ENCODE assay signal across 22 mouse cellular contexts in genomic region chr9:96238286-96238685, GRCm38 (mm10). TPM values are rescaled to one million over a fixed set of nuclear protein-coding genes. Genes with fewer than 3 reads are reported as not detected.
DNase-seq lines count a peak whose midpoint lies in the region; ATAC-seq lines count a peak whose summit lies in the region.
"Had no signal": no experiment of that assay in that cellular context is flagged by ENCODE, and none has a peak within 500 bp of the region (broad histone marks: within the 10 kb centered on the region; RNA-seq: fewer than 3 reads in every experiment).

No protein-coding gene starts in this region.

- H3K4me3 ChIP-seq in hindbrain, embryonic 11.5 days (ENCODE audit: low read depth, low read length) = no peak overlapping the region
- H3K4me3 ChIP-seq in hindbrain, embryonic 16.5 days (ENCODE audit: low read length) = no peak overlapping the region
- no peak overlapping the region for H3K4me3 ChIP-seq in midbrain, embryonic 16.5 days (ENCODE audit: low read depth, low read length)
- H3K4me3 ChIP-seq: embryonic facial prominence, embryonic 15.5 days; erythroblast, embryonic 14.5 days; forebrain, embryonic 10.5 days; gastrocnemius, adult 2 months; heart, embryonic 10.5 days; hindbrain, embryonic 13.5 days had no signal

- ATAC-seq in hindbrain, embryonic 11.5 days (ENCODE audit: low FRiP score) = peak; percentile 49; the same call in 1 of the 2 replicates
- no peak for ATAC-seq in hindbrain, embryonic 16.5 days
- no peak for ATAC-seq in midbrain, embryonic 16.5 days
- ATAC-seq: forebrain, embryonic 14.5 days had no signal

- H3K4me1 ChIP-seq in hindbrain, embryonic 11.5 days (replicated peaks; ENCODE audit: control insufficient read depth, insufficient read depth, low read length) = no peaks in the 10 kb centered on the region
- H3K4me1 ChIP-seq in hindbrain, embryonic 16.5 days (ENCODE audit: control insufficient read depth, insufficient read depth, low read depth, low read length) = no peaks in the 10 kb centered on the region
- no peaks in the 10 kb centered on the region for H3K4me1 ChIP-seq in midbrain, embryonic 16.5 days (ENCODE audit: control insufficient read depth, insufficient read depth, low read length)
- H3K4me1 ChIP-seq: embryonic facial prominence, embryonic 15.5 days; hindbrain, embryonic 13.5 days had no signal

- DNase-seq in hindbrain, embryonic 11.5 days (ENCODE audit: low spot score) = no peak
- DNase-seq in 3T3-L1 (ENCODE audit: low read depth, low spot score) = peak; percentile 73
- DNase-seq in embryo, embryonic 10.5 days (ENCODE audit: low spot score) = peak; percentile 83
- peak; percentile 73 for DNase-seq in mesoderm, embryonic 11.5 days (ENCODE audit: low read depth, low spot score)
- DNase-seq in c-Kit-positive CD71-positive TER-119-positive erythroid progenitor cells, embryonic 14.5 days (ENCODE audit: low spot score) = no peak
- DNase-seq: adrenal gland, adult 2 months; adrenal gland, postnatal 25 days; cerebellum, adult 2 months; cerebellum, postnatal 14 days; gastrocnemius, adult 2 months; gastrocnemius, postnatal 25 days; heart, postnatal 10 days; heart, postnatal 4 days had no signal

- no peak overlapping the region for H3K27ac ChIP-seq in hindbrain, embryonic 11.5 days (ENCODE audit: low read depth, low read length)
- no peak overlapping the region for H3K27ac ChIP-seq in hindbrain, embryonic 16.5 days (ENCODE audit: low read depth, low read length)
- no peak overlapping the region for H3K27ac ChIP-seq in midbrain, embryonic 16.5 days (ENCODE audit: low read length)
- H3K27ac ChIP-seq: embryonic facial prominence, embryonic 15.5 days; forebrain, embryonic 10.5 days; gastrocnemius, adult 2 months; heart, embryonic 10.5 days; hindbrain, embryonic 13.5 days had no signal

- no peak overlapping the region for H3K9ac ChIP-seq in hindbrain, embryonic 11.5 days (ENCODE audit: low read depth, low read length)
- H3K9ac ChIP-seq in hindbrain, embryonic 16.5 days (ENCODE audit: low read depth, low read length) = no peak overlapping the region
- H3K9ac ChIP-seq in midbrain, embryonic 16.5 days (ENCODE audit: low read depth, low read length) = no peak overlapping the region
- H3K9ac ChIP-seq: embryonic facial prominence, embryonic 15.5 days; hindbrain, embryonic 13.5 days had no signal

- H3K4me2 ChIP-seq in hindbrain, embryonic 11.5 days (replicated peaks; ENCODE audit: low read depth, low read length) = no peak overlapping the region
- H3K4me2 ChIP-seq in hindbrain, embryonic 16.5 days (ENCODE audit: low read length) = no peak overlapping the region
- H3K4me2 ChIP-seq in midbrain, embryonic 16.5 days (ENCODE audit: low read length) = no peak overlapping the region
- H3K4me2 ChIP-seq: embryonic facial prominence, embryonic 15.5 days; hindbrain, embryonic 13.5 days had no signal

- no peaks in the 10 kb centered on the region for H3K9me3 ChIP-seq in hindbrain, embryonic 11.5 days (ENCODE audit: control insufficient read depth, low read length)
- H3K9me3 ChIP-seq in hindbrain, embryonic 16.5 days (ENCODE audit: control insufficient read depth, low read length) = no peaks in the 10 kb centered on the region
- H3K9me3 ChIP-seq in midbrain, embryonic 16.5 days (replicated peaks; ENCODE audit: control insufficient read depth, low read length, poor library complexity, severe bottlenecking) = no peaks in the 10 kb centered on the region
- H3K9me3 ChIP-seq: embryonic facial prominence, embryonic 15.5 days; forebrain, embryonic 10.5 days; heart, embryonic 10.5 days; hindbrain, embryonic 13.5 days had no signal

- H3K36me3 ChIP-seq in hindbrain, embryonic 11.5 days (ENCODE audit: control insufficient read depth, insufficient read depth, low read length) = no peaks in the 10 kb centered on the region
- no peaks in the 10 kb centered on the region for H3K36me3 ChIP-seq in hindbrain, embryonic 16.5 days (ENCODE audit: control insufficient read depth, insufficient read depth, low read length)
- H3K36me3 ChIP-seq in midbrain, embryonic 16.5 days (ENCODE audit: control insufficient read depth, insufficient read depth, low read length) = no peaks in the 10 kb centered on the region
- H3K36me3 ChIP-seq: hindbrain, embryonic 13.5 days had no signal

- WGBS in hindbrain, embryonic 11.5 days = 54% methylated on average over 1 of the region's 1 CpGs
- 75% methylated on average over 1 of the region's 1 CpGs for WGBS in hindbrain, embryonic 16.5 days
- WGBS in midbrain, embryonic 16.5 days = 92% methylated on average over 1 of the region's 1 CpGs

- no peaks in the 10 kb centered on the region for H3K27me3 ChIP-seq in hindbrain, embryonic 11.5 days (ENCODE audit: control insufficient read depth, insufficient read depth, low read length)
- H3K27me3 ChIP-seq in hindbrain, embryonic 16.5 days (replicated peaks; ENCODE audit: control insufficient read depth, insufficient read depth, low read length) = no peaks in the 10 kb centered on the region
- no peaks in the 10 kb centered on the region for H3K27me3 ChIP-seq in midbrain, embryonic 16.5 days (ENCODE audit: control insufficient read depth, insufficient read depth, low read depth, low read length)
- H3K27me3 ChIP-seq: CH12.LX; embryonic facial prominence, embryonic 15.5 days; hindbrain, embryonic 13.5 days had no signal

RNA-seq across cellular contexts. Expression of gene Tfdp2, which starts 42.2 kb away (rescaled TPM):
- 81.6 and 84.5 TPM in 2 replicates for polyA plus RNA-seq in hindbrain, embryonic 11.5 days (2014; fragmentation: Nextera tagmentation; extraction: Ambion mirVana)
- 14.9 and 17.1 TPM in 2 replicates for polyA plus RNA-seq in hindbrain, embryonic 16.5 days (2015; fragmentation: Nextera tagmentation; extraction: Ambion mirVana)
- 16.0 and 22.3 TPM in 2 replicates for polyA plus RNA-seq in midbrain, embryonic 16.5 days (2015; fragmentation: Nextera tagmentation; extraction: Ambion mirVana)

Comparison
In these comparisons a context has a peak if more than half of its experiments do, and no peak if none do; other contexts are left out.
1. DNase-seq: peak in 3T3-L1 (single experiment), embryo, embryonic 10.5 days (single experiment) and mesoderm, embryonic 11.5 days (single experiment); none in hindbrain, embryonic 11.5 days (single experiment) and c-Kit-positive CD71-positive TER-119-positive erythroid progenitor cells, embryonic 14.5 days (single experiment).